Mouse (Mus musculus) layer of hippocampus, adult 8-10 months (tissue): ENCODE data around the gene Lrrc63. TPM values are rescaled to one million over a fixed set of nuclear protein-coding genes. Genes with fewer than 3 reads are reported as not detected.
A peak's percentile ranks its signal among the peaks of the same experiment; 100 is the strongest.
"Not testable (repeated sequence)": the region's sequence is repeated elsewhere in the genome, so short reads cannot be mapped to it uniquely, and the experiment has no call there.

ENCODE experiments used
- DNase-seq, 2 experiments: peaks; one replicate each; pipeline ENCODE4 v3.0.0; 2022; ENCODE audit warnings: low spot score in 2 of 2
- total RNA-seq, 4 experiments: library from RNA; stranded (reverse); gene quantifications; 2 replicates each; pipeline ENCODE4 v1.2.4; 2022

The Lrrc63 gene
- not detected for total RNA-seq

- peak; percentile 34 to 52 for DNase-seq
These were observed at the start of gene Lrrc63, which contains the start of gene Lcp1 for GRCm38 (mm10) chr14:75130501-75131318. Gene Lrrc63 (minus strand): TSS chr14:75130881. Gene Lcp1 (plus strand): TSS chr14:75131101.

- no peak for DNase-seq
These were observed 48.7 kb upstream of the Lrrc63 start for GRCm38 (mm10) chr14:75179255-75179963.

GRCm38 (mm10) chr14:75178801-75179211 is 48.1 kb upstream of the Lrrc63 start:
- DNase-seq, result no peak

GRCm38 (mm10) chr14:75178384-75178793 is 47.7 kb upstream of the Lrrc63 start:
- no peak for DNase-seq

- DNase-seq, result no peak
These were observed 46.7 kb upstream of the Lrrc63 start for GRCm38 (mm10) chr14:75177400-75177799.

GRCm38 (mm10) chr14:75176425-75177045 is 45.9 kb upstream of the Lrrc63 start:
- DNase-seq, result no peak

GRCm38 (mm10) chr14:75175781-75176180 is 45.1 kb upstream of the Lrrc63 start:
- DNase-seq, result no peak

- no peak for DNase-seq
These were observed 44.3 kb upstream of the Lrrc63 start for GRCm38 (mm10) chr14:75174731-75175555.

GRCm38 (mm10) chr14:75174296-75174695 is 43.6 kb upstream of the Lrrc63 start:
- no peak for DNase-seq

GRCm38 (mm10) chr14:75170546-75170945 is 39.9 kb upstream of the Lrrc63 start:
- no peak for DNase-seq

GRCm38 (mm10) chr14:75168501-75168900 is 37.8 kb upstream of the Lrrc63 start:
- no peak for DNase-seq

GRCm38 (mm10) chr14:75165574-75166131 is 35.0 kb upstream of the Lrrc63 start:
- DNase-seq, result no peak

GRCm38 (mm10) chr14:75164345-75164744 is 33.7 kb upstream of the Lrrc63 start:
- DNase-seq, result no peak

- DNase-seq, result no peak
These were observed 33.2 kb upstream of the Lrrc63 start for GRCm38 (mm10) chr14:75163866-75164265.

- no peak for DNase-seq
These were observed 28.7 kb upstream of the Lrrc63 start for GRCm38 (mm10) chr14:75159375-75159774.

- DNase-seq, result no peak
These were observed 23.8 kb upstream of the Lrrc63 start for GRCm38 (mm10) chr14:75154481-75154880.

GRCm38 (mm10) chr14:75151146-75151545 is 20.5 kb upstream of the Lrrc63 start:
- DNase-seq, result no peak

- no peak for DNase-seq
These were observed 20.0 kb upstream of the Lrrc63 start for GRCm38 (mm10) chr14:75150653-75151052.

GRCm38 (mm10) chr14:75148229-75148628 is 17.5 kb upstream of the Lrrc63 start:
- DNase-seq, result no peak

- DNase-seq, result not testable (repeated sequence)
These were observed 17.0 kb upstream of the Lrrc63 start for GRCm38 (mm10) chr14:75147706-75148105.

- DNase-seq, result no peak
These were observed 8.5 kb upstream of the Lrrc63 start for GRCm38 (mm10) chr14:75139225-75139624.
